Mouse (Mus musculus): ENCODE data around the gene Abtb1.

DNA sequence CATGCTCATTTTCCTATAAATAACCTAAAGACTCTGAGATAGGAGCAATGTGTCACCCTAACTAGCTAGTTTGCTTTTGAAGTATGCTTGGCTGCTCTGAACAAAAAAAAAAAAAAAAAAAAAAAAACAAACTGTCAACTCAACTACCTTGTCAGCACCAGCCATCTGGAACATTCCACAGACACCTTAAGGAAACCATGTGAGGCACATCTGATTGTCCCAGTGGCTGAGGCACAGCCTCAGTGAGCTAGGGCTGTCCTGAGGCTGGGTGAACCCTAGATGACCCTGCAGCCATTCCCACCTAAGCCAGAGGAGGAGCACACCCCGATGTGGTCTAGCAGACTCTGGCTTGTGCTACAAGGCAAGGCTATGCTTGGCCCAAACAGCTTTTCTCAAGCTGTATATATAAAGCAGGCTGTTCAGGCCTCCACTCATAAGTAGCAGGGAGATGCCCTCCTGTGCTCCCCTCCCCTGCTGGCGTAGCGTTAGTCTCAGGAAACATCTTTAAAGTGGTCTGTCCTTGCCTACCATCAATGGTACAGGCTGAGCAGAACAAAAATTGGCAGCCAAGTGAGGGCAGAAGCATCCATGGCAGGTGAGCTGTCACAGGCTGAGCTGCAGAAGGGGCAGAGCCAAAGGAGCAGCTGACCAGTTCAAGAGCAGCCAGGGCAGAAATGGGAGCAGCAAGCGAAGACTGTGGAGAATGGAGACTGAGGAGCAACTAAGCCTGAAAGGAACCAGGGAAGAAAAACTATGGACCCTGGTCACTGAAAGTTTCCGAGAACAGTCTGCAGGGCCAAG is 8.2 kb downstream of the Abtb1 start:
- TF ChIP-seq CTCF (IDR thresholded peaks at IDR 0.05; ENCODE audit: insufficient read depth, low read length) (no peak), POLR2A (IDR thresholded peaks at IDR 0.05; ENCODE audit: borderline replicate concordance, extremely low read depth, low read depth, low read length) (no peak)

Measured in lung, adult 2 months (tissue).